Mouse (Mus musculus) liver, embryonic 11.5 days (tissue): ENCODE measurements around the gene Gars. TPM values are rescaled to one million over a fixed set of nuclear protein-coding genes. Genes with fewer than 3 reads are reported as not detected.

Experiments used
- ATAC-seq: fragments of 200-750 bp; cut with Nextera tagmentation; replicated peaks from 2 replicates; pipeline ENCODE4 v1.8.0; 2017; ENCODE audit warnings: moderate number of reproducible peaks, mild to moderate bottlenecking, moderate TSS enrichment, moderate library complexity; ENCODE audit not compliant: low FRiP score
- DNase-seq: peaks from one replicate; pipeline ENCODE4 v3.0.0-alpha.2; 2017; ENCODE audit warnings: low spot score
- H3K27ac ChIP-seq: fragments of 300-500 bp; sonication (generic); 2 replicates; pipeline ENCODE4 v1.5.1; 2014; ENCODE audit warnings: mild to moderate bottlenecking, low read depth, low read length, control low read depth
- H3K27me3 ChIP-seq: fragments of 300-500 bp; sonication (generic); replicated peaks from 2 replicates; pipeline ENCODE4 v1.6.1; 2014; ENCODE audit warnings: low read length, mixed read lengths; ENCODE audit not compliant: control insufficient read depth, insufficient read depth
- H3K36me3 ChIP-seq: fragments of 300-500 bp; sonication (generic); 2 replicates; pipeline ENCODE4 v1.6.1; 2014; ENCODE audit warnings: mild to moderate bottlenecking, low read length, moderate library complexity, mixed read lengths; ENCODE audit not compliant: control insufficient read depth, insufficient read depth
- H3K4me1 ChIP-seq: fragments of 300-500 bp; sonication (generic); replicated peaks from 2 replicates; pipeline ENCODE4 v1.6.1; 2014; ENCODE audit warnings: low read length, mixed read lengths; ENCODE audit not compliant: control insufficient read depth, insufficient read depth
- H3K4me2 ChIP-seq: fragments of 300-500 bp; sonication (generic); 2 replicates; pipeline ENCODE4 v1.6.1; 2014; ENCODE audit warnings: mild to moderate bottlenecking, control low read depth, moderate library complexity
- H3K4me3 ChIP-seq: fragments of 300-500 bp; sonication (generic); 2 replicates; pipeline ENCODE4 v1.5.1; 2014; ENCODE audit warnings: low read depth, low read length, control low read depth
- H3K9ac ChIP-seq: fragments of 300-500 bp; sonication (generic); 2 replicates; pipeline ENCODE4 v1.6.1; 2014; ENCODE audit warnings: low read depth, low read length, control low read depth
- H3K9me3 ChIP-seq: fragments of 300-500 bp; sonication (generic); 2 replicates; pipeline ENCODE4 v1.6.1; 2016; ENCODE audit warnings: low read length, inconsistent platforms, mixed read lengths; ENCODE audit not compliant: control insufficient read depth
- WGBS: fragments of 180-500 bp; shearing (Covaris S2); extraction: QIAGEN DNeasy Blood & Tissue Kit; methylation state at CpG from one replicate; pipeline ENCODE4 v1.1.7; 2014; 5-methylcytosine and 5-hydroxymethylcytosine counted together
- polyA plus RNA-seq: library from polyadenylated mRNA; unstranded; fragments of >200 nt; fragmentation: Nextera tagmentation; extraction: Ambion mirVana; gene quantifications from 2 replicates; pipeline ENCODE4 v1.2.1, GENCODE M21; 2014

Gene Gars
- polyA plus RNA-seq, 1 experiment from 2014 or later = 253 TPM

DNA sequence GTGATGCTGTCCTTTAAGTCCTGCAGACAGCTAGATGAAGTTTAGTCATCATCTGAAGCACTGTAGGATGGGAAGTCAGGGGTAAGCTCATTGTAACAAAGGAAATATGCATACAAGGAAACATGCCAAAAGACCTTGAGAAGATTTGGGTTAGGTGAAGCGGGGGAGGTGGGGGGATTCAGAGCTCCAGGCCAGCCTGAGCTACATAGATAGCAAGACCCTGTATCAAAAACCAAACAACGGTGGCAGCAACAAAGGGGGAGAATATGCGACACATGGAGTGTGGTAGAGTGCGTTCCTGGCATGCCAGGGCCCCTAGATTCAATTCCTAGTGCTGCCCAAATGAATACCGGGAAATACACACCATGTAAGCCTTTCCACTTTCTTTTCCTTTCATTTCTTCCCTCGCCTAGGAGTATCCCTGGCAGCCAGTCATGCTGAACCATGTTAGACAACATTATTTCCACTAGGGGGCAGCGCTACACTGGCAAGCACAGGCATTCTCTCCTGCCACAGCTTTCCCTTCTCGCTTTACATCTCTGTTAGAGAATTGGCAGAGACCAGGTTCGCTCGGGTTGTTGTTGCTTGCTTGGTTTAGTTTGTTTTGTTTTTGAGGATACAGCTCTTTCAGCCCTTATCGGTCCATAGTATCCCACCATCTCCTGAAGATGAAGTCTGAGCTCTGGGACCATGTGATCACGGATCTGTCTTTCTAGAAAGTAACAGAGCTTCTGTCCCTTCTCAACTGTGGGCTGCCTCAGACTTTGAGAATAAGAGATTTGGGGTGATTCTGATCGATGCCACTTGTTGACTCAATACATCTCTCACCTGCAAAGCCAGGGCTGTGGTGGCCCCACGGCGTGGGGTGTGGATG lies 20.9 kb upstream of the Gars start:
- Histone ChIP-seq H3K4me1 (no peaks in the 10 kb centered on the region), H3K4me2 (peak overlapping the region; percentile 26)
- no peak; the same call in 1 of the 2 replicates for ATAC-seq

DNA sequence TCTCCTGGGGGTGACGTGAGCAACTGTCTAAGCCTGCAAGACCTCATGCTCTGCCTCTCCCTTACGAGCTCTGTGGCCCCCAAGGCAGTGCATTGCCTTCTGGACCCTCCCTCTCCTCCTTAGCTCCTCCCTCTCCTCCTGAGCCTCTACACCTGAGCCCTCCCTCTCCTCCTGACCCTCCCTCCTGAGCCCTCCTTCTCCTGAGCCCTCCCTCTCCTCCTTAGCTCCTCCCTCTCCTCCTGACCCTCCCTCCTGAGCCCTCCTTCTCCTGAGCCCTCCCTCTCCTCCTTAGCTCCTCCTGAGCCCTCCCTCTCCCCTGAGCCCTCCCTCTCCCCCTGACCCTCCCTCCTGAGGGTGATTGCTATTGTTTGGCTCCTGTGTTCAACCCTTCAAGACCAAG lies 19.4 kb upstream of the Gars start:
- WGBS = 80% methylated on average over 2 of the region's 2 CpGs
- Histone ChIP-seq H3K4me2 (no peak overlapping the region), H3K27ac (no peak overlapping the region), H3K36me3 (no peaks in the 10 kb centered on the region), H3K27me3 (no peaks in the 10 kb centered on the region), H3K9ac (no peak overlapping the region), H3K9me3 (no peaks in the 10 kb centered on the region), H3K4me3 (no peak overlapping the region), H3K4me1 (no peaks in the 10 kb centered on the region)
- ATAC-seq = no peak
- DNase-seq = no peak

More for the DNA sequence above, 20.9 kb upstream of the Gars start:
- DNase-seq = peak; percentile 47
- Histone ChIP-seq H3K4me3 (no peak overlapping the region), H3K27me3 (no peaks in the 10 kb centered on the region), H3K9me3 (no peaks in the 10 kb centered on the region), H3K36me3 (no peaks in the 10 kb centered on the region), H3K27ac (no peak overlapping the region), H3K9ac (no peak overlapping the region)
- WGBS = 25% methylated on average over 15 of the region's 15 CpGs

DNA sequence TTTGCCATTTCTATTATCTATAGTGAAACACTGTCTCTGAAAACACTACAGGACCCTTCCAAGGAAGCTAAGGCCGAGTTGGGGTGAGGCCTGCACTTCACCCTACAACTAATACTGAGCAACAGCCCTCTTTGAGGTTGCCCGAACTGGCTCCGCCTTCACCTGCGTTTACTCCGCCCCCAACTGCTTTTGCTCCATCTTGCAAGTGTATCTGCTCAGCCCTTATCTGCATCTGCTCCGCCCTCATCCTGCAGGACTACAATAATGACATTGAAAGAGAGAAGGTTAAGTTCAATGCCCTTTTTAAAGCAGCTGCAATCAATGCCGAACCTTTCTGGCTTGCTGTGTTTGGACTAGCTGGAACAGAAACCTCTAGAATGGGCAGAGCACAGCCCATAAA lies 16.0 kb upstream of the Gars start:
- 79% methylated on average over 7 of the region's 7 CpGs for WGBS
- no peaks in the 10 kb centered on the region for H3K4me1 ChIP-seq
- H3K36me3 ChIP-seq = no peaks in the 10 kb centered on the region
- H3K9me3 ChIP-seq = no peaks in the 10 kb centered on the region
- H3K4me3 ChIP-seq = no peak overlapping the region
- DNase-seq = no peak
- H3K9ac ChIP-seq = no peak overlapping the region
- H3K27me3 ChIP-seq = no peaks in the 10 kb centered on the region
- ATAC-seq = no peak
- no peak overlapping the region for H3K27ac ChIP-seq
- no peak overlapping the region for H3K4me2 ChIP-seq

DNA sequence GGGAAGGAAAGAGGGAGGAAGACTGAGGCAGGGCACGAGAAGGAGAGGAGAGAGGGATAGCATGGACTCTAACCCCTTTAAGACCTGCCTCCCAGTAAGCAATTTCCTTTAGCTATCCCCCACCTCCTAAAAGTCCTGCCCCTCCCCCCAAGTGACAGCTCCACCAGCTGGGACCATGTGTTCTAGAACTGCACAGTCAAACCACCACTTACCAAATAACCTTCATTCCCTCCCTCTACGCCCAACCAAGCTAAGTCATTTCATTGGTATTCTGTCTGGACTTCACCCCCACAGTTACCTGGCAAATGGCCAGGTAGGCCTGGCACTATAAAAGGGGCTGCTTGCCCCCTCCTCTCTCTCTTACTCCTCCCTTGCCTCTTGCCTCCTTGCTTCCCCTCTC lies 10.2 kb upstream of the Gars start:
- H3K9ac ChIP-seq = no peak overlapping the region
- ATAC-seq (no peak), DNase-seq (no peak)
- H3K4me1 ChIP-seq = no peaks in the 10 kb centered on the region
- H3K27ac ChIP-seq = no peak overlapping the region
- H3K27me3 ChIP-seq = no peaks in the 10 kb centered on the region
- WGBS = 88% methylated on average over 2 of the region's 2 CpGs
- H3K4me2 ChIP-seq = no peak overlapping the region
- no peaks in the 10 kb centered on the region for H3K9me3 ChIP-seq
- no peak overlapping the region for H3K4me3 ChIP-seq
- no peaks in the 10 kb centered on the region for H3K36me3 ChIP-seq

DNA sequence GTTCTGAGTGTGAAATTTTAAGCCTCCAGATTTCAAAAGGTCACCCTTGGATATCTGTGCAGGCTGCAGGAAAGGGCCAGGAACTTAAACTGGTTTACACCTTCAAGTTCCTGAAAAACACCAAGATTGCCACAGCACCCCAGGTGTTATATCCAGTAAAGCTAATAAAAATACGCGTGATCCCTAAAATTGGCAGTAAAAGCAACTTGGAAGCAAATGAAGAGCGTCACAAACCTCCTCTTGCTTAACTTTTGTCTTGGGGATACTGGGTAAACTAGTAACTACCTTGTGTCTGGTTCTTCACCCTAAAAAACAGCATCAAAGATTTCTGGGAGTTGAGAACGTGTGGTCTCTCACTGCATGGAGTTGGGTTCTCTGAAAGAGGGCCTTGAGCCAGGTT lies 1.1 kb upstream of the Gars start:
- no peak for ATAC-seq
- DNase-seq = no peak
- Histone ChIP-seq H3K4me2 (no peak overlapping the region; the same call in 1 of the 2 replicates), H3K4me3 (no peak overlapping the region), H3K27ac (no peak overlapping the region), H3K27me3 (no peaks in the 10 kb centered on the region), H3K9me3 (no peaks in the 10 kb centered on the region), H3K36me3 (no peaks in the 10 kb centered on the region), H3K4me1 (peaks cover 13% of the 10 kb centered on the region; the same call in 1 of the 2 replicates), H3K9ac (no peak overlapping the region; the same call in 1 of the 2 replicates)
- 94% methylated on average over 4 of the region's 4 CpGs for WGBS

DNA sequence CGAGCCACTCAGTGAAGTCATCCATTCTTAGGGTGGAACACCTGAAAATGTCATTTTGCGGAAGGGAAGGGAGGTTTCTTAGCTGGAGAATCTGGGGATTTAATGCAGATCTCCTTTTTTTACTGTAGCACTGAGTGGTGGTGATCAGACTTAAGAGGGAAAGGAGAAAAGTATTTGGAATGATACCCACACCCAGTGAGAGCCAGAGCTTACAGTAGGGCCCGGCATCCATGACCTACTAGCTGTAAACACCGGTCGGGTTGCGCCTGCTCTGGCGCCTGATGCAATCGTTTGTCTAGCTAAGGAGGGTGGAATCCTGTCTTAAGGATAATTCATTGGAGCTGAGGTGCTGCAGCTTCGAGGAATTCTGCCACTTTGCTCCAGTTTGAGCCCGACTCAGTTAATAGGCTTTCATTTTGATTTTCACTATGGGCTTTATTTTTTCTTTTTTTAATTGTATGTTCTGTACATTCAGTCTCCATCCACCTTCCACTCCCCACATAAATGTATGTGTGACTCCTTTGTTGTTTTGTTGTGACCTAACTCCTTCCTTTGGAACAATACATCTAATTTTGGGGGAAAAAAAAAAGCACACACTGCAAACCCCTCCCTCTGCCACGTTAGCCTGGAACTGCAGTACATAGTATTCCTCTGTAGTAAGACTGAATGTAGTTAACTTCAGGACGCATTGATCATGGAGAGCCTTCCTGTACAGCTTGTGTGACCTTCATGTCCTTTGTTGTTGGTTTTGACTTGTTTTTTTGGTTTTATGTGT lies 1.1 kb downstream of the Gars start:
- peak; percentile 56 for ATAC-seq
- Histone ChIP-seq H3K9me3 (no peaks in the 10 kb centered on the region), H3K27ac (peak overlapping the region; percentile 86), H3K4me3 (peak overlapping the region; percentile 88), H3K27me3 (no peaks in the 10 kb centered on the region), H3K9ac (peak overlapping the region; percentile 77), H3K4me2 (peak overlapping the region; percentile 83), H3K4me1 (peaks cover 15% of the 10 kb centered on the region; the same call in 1 of the 2 replicates), H3K36me3 (no peaks in the 10 kb centered on the region)
- DNase-seq = no peak
- WGBS = 3% methylated on average over 12 of the region's 12 CpGs

DNA sequence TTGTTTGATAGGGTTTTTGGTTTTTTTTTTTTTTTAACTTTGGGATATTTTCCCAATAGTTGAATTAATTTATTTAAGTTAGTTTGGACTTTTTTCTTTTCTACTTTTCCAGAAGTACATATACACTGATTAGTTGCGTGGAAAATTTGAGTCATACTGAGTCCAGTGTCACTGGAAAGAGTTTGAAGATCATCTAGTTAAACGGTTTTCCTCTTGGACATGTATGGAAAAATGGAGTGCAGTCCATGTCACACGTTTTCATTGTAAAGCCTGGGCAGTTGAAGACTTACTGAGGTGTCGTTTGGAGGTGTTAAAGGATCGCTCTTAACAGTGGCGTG lies 1.6 kb downstream of the Gars start:
- ATAC-seq (no peak), DNase-seq (no peak)
- Histone ChIP-seq H3K4me1 (peaks cover 15% of the 10 kb centered on the region; the same call in 1 of the 2 replicates), H3K4me3 (peak overlapping the region; percentile 88), H3K9me3 (no peaks in the 10 kb centered on the region), H3K4me2 (peak overlapping the region; percentile 83), H3K9ac (peak overlapping the region; percentile 77), H3K36me3 (no peaks in the 10 kb centered on the region), H3K27ac (no peak overlapping the region), H3K27me3 (no peaks in the 10 kb centered on the region)
- 74% methylated on average over 6 of the region's 6 CpGs for WGBS

DNA sequence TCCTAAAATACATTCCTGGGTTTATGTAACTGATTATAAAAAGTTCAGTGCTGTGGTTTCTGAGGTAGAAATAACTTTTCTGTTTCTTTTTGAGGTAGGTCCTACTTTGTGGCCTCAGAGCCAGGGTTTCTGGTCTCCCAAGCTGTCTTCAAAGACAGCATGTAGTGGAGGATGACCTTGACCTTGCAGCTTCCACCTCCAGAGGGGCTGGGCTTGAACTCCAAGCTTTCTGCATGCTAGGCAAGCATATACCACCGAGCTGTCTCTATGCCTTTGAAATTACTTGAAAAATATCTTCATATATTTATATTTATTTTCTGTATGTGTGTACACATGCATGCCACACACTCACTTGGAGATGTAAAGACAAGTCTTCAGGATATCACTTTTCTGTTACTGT lies 2.2 kb downstream of the Gars start:
- WGBS = 69% methylated on average over 1 of the region's 1 CpGs
- no peak overlapping the region for H3K4me3 ChIP-seq
- no peaks in the 10 kb centered on the region for H3K36me3 ChIP-seq
- no peaks in the 10 kb centered on the region for H3K9me3 ChIP-seq
- no peak overlapping the region for H3K9ac ChIP-seq
- peaks cover 15% of the 10 kb centered on the region; the same call in 1 of the 2 replicates for H3K4me1 ChIP-seq
- DNase-seq = no peak
- no peak for ATAC-seq
- H3K27ac ChIP-seq = no peak overlapping the region
- no peaks in the 10 kb centered on the region for H3K27me3 ChIP-seq
- H3K4me2 ChIP-seq = peak overlapping the region; percentile 83
